Mouse (Mus musculus): Measurements from ENCODE around the gene Dcps. TPM values are rescaled to one million over a fixed set of nuclear protein-coding genes. Genes with fewer than 3 reads are reported as not detected.

The Dcps gene
- polyA plus RNA-seq (2015; fragmentation: Nextera tagmentation; extraction: Ambion mirVana) = 64.7 and 65.3 TPM in 2 replicates

DNA sequence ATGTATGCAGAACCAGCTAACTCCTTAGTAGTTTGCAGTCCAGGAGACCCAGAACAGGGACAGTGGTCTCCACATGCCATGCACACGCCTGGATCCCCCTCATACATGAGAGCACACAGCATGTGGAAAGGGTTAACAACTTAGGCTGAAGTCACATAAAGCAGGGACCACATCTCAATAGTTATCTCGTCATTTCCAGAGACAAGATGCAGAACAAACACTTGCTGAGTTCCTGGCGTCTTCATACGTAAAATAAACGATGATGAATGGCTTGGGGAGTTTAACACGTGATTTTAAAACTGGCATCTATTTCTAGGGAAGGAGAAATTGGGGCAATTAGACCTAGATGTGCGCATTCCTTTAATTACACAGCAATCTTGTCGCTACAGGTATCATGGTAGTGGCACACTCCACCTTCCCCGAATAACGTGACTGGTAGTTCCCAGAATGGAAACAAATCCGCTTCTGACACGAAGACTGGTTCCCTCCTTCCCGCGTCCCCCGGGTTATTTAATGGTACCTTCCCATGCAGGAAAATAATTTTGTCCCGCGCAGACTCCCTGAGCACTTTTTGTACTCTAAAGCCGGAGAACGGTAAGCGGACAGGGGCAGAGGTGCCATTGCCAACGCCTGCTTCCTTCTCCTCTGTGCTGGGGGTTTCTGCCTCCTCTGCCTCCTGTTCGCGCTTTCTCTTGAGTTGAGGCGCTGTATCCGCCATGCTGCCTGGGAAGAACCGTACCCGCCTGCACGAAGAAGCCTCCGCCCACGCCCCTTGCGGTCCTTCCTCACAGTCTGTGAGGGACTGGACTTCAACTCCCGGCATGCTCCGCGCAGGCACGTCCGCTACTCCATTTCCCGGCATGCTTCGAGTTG lies at the start of gene Dcps:
Gene Dcps (minus strand): TSS at position 811 of the 873 bp plus-strand sequence.
- Histone ChIP-seq H3K36me3 (no peaks in the 10 kb centered on the region), H3K27me3 (no peaks in the 10 kb centered on the region), H3K4me2 (peak within 1 kb of the TSS; percentile 82), H3K9ac (peak within 1 kb of the TSS; percentile 37), H3K4me1 (peaks cover 4% of the 10 kb centered on the region), H3K4me3 (peak within 1 kb of the TSS; percentile 65), H3K27ac (peak within 1 kb of the TSS; percentile 89), H3K9me3 (no peaks in the 10 kb centered on the region)
- WGBS = under 1% methylated on average over 38 of the region's 38 CpGs
- peak; percentile 92 for ATAC-seq (ENCODE audit: insufficient number of reproducible peaks, low FRiP score, low TSS enrichment, low read depth)

DNA sequence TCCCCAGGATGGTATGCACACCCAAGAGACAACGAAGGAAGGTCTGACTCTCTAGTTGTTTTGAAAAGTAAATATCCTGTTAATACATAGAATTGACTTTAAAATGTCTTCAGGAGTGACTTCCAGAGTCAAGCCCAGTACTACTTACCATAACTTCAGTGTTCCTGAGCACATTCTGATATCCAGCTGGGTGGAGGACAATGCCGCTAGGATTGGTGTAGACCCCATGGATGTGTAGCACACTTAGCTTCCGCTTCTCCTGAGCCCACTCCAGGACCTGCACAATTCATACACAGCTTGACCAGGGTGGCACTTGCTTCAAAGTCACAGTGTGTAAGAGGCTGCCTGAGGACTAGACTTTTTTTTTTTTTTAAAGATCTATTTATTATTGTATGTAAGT lies 47.6 kb upstream of the Dcps start:
- no peaks in the 10 kb centered on the region for H3K9me3 ChIP-seq
- no peak overlapping the region for H3K4me2 ChIP-seq
- peaks cover 46% of the 10 kb centered on the region for H3K36me3 ChIP-seq
- no peak overlapping the region for H3K4me3 ChIP-seq
- no peaks in the 10 kb centered on the region for H3K4me1 ChIP-seq
- no peak overlapping the region for H3K27ac ChIP-seq
- no peak for ATAC-seq (ENCODE audit: insufficient number of reproducible peaks, low FRiP score, low TSS enrichment, low read depth)
- H3K27me3 ChIP-seq = no peaks in the 10 kb centered on the region
- 98% methylated on average over 3 of the region's 3 CpGs for WGBS
- no peak overlapping the region for H3K9ac ChIP-seq

DNA sequence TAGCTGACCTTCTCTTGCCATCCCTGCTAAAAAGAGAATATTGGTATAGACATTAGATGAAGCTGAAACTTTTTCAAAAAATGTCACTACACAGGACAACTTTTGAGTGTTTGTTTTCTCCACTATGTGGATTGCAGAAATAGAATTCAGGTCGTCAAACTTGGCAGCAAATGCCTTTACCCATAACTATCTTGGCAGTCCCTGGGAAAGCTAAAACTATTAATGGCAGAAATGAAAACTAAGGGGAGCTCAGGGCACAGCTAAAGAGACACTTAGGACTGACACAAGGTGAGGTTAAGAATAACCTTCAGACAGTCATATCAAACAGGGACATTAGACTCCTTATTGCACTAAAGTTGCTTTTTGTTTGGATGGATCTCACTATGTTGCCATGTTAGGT lies 42.1 kb upstream of the Dcps start:
- Histone ChIP-seq H3K27ac (no peak overlapping the region), H3K4me2 (no peak overlapping the region), H3K9me3 (no peaks in the 10 kb centered on the region), H3K36me3 (peaks cover 85% of the 10 kb centered on the region), H3K4me1 (no peaks in the 10 kb centered on the region), H3K27me3 (no peaks in the 10 kb centered on the region), H3K9ac (no peak overlapping the region), H3K4me3 (no peak overlapping the region)
- whole genome bisulfite sequencing = 82% methylated on average over 1 of the region's 1 CpGs
- no peak for ATAC-seq (ENCODE audit: insufficient number of reproducible peaks, low FRiP score, low TSS enrichment, low read depth)

DNA sequence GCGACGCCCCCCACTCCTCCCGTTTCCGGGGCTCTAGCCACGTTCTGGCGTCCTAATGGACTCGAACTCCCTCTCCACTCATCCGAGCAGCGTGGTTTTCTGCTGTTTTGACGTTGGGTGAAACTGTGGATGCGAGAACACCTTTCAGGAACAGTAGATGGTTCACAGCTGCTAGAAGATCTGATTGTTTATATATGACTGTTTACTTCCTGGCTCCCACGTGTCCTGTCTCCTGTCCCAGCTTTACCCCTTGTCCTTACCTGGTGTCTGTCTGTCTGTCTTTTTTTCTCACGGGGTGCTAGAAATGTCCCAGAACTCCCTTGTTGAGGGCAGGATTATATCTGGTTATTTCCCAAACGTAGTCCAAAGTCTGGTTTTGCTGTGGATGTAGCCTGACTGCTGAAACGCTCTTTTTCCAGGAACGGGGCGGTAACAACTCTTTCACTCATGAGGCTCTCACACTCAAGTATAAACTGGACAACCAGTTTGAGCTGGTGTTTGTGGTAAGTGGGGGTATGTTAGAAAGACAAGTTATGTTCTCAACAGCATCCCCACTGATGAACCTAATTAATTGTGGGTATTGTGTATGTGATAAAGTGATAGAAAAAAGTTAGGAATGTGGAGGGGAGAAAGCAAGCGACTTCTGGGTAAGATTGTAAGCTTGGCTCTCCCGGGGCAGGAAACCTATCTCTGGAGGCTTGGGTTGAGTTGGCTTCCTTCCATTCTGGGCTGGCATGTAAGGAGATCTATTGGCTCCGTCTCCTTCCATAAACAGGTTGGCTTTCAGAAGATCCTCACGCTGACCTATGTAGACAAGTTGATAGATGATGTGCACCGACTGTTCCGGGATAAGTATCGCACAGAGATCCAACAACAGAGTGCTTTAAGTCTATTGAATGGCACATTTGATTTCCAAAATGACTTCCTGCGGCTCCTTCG lies 36.0 kb upstream of the Dcps start:
- H3K4me1 ChIP-seq = peaks cover 17% of the 10 kb centered on the region
- no peaks in the 10 kb centered on the region for H3K9me3 ChIP-seq
- 32% methylated on average over 26 of the region's 26 CpGs for WGBS
- H3K36me3 ChIP-seq = peaks cover 68% of the 10 kb centered on the region
- H3K4me2 ChIP-seq = peak overlapping the region; percentile 74
- H3K9ac ChIP-seq = peak overlapping the region; percentile 78
- ATAC-seq (ENCODE audit: insufficient number of reproducible peaks, low FRiP score, low TSS enrichment, low read depth) = no peak
- H3K4me3 ChIP-seq = peak overlapping the region; percentile 83
- peak overlapping the region; percentile 82 for H3K27ac ChIP-seq
- no peaks in the 10 kb centered on the region for H3K27me3 ChIP-seq

DNA sequence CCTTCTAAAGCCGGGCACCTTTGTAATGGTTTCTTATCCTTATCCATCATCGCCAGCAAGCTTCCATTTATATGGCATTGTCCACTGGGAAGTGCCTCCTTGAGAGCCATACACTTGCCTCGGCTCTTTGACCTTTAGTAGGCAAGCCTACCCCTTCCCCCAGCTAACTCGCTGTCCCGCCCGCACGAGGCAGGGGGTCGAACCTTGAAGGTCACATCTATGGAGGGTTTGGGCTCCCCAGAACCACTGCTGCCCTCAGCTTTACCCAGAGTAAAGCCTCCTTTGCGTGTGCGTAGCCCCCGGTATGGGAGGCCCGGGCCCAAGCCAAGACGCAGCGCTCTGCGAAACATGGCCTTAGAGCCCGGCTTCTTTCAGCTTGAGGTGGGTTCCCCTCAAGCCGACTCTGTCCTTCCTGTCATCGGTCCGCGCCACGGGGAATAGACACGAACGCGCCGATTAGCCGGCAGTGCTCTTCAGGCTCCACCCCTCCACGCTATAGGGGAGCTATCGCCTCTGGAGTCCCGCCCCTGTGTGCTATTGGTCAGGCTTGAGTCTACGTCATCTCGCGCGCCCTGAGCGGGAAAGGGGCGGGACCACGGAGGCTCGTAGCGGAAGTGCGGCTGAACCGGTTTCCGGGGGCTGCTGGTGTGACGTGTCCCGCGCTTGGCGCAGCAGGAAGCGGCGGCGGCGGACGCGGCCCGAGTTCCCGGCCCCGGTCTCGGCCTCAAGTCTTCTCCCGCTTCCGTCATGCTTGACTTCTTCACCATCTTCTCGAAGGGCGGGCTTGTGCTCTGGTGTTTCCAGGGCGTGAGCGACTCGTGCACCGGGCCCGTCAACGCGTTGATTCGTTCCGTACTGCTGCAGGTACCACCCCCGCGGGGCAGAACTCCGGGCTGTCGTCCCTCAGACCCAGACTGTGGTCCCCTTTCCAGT lies 34.9 kb upstream of the Dcps start, which contains the start of gene Foxred1:
Gene Foxred1 (minus strand): TSS at position 514 of the 933 bp plus-strand sequence.
- Histone ChIP-seq H3K4me2 (peak within 1 kb of the TSS; percentile 77), H3K4me1 (peaks cover 17% of the 10 kb centered on the region), H3K36me3 (peaks cover 70% of the 10 kb centered on the region), H3K27me3 (no peaks in the 10 kb centered on the region), H3K4me3 (peak within 1 kb of the TSS; percentile 83), H3K9me3 (no peaks in the 10 kb centered on the region), H3K9ac (peak within 1 kb of the TSS; percentile 78), H3K27ac (peak within 1 kb of the TSS; percentile 87)
- WGBS = under 1% methylated on average over 71 of the region's 72 CpGs
- peak; percentile 100 for ATAC-seq (ENCODE audit: insufficient number of reproducible peaks, low FRiP score, low TSS enrichment, low read depth)

DNA sequence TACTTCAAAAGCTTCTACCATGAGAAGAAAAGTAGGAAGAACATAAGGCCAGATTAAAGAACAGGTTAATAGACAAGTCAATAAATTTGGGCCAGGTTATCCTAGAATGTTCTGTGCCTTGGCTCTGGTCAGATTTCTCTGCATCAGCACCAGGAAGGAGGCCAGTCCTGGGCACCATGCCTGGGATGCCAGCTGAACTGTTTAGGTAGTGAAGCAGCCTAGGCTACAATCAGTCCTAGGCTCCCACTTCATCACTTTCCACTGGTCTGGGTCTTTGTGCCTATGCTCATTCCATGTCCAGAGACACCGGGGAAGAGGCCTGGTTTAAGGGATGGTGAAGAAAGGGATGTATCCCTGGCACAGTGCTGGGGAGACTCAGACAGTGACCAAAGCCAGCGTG lies 28.6 kb upstream of the Dcps start:
- Histone ChIP-seq H3K4me2 (no peak overlapping the region), H3K9ac (no peak overlapping the region), H3K36me3 (peaks cover 50% of the 10 kb centered on the region), H3K4me3 (no peak overlapping the region), H3K27ac (no peak overlapping the region), H3K4me1 (peaks cover 12% of the 10 kb centered on the region), H3K27me3 (no peaks in the 10 kb centered on the region), H3K9me3 (no peaks in the 10 kb centered on the region)
- no peak for ATAC-seq (ENCODE audit: insufficient number of reproducible peaks, low FRiP score, low TSS enrichment, low read depth)
- 94% methylated on average over 2 of the region's 2 CpGs for WGBS

DNA sequence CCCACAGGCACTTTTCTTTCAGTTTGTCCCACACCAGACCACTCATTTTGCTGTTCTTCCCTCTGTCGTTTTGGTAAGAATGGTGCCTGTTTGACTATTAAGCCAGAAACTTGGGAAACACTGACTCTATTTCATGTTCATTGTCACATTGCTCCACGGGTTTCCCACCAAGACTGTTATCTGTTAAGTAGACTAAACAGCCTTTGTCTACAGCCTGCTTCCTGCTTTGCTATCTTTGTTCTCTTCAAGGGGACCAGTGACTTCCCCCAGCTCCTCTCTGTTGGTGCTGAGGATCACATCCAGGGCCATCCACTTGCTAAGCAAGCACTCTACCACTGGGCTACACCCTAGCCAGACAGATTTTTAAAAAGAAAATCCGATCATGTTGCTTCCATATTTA lies 27.7 kb upstream of the Dcps start:
- Histone ChIP-seq H3K9ac (no peak overlapping the region), H3K4me2 (no peak overlapping the region), H3K4me1 (peaks cover 18% of the 10 kb centered on the region), H3K4me3 (no peak overlapping the region), H3K36me3 (peaks cover 44% of the 10 kb centered on the region), H3K27ac (no peak overlapping the region), H3K9me3 (no peaks in the 10 kb centered on the region), H3K27me3 (no peaks in the 10 kb centered on the region)
- no peak for ATAC-seq (ENCODE audit: insufficient number of reproducible peaks, low FRiP score, low TSS enrichment, low read depth)
- 58% methylated on average over 3 of the region's 3 CpGs for WGBS

DNA sequence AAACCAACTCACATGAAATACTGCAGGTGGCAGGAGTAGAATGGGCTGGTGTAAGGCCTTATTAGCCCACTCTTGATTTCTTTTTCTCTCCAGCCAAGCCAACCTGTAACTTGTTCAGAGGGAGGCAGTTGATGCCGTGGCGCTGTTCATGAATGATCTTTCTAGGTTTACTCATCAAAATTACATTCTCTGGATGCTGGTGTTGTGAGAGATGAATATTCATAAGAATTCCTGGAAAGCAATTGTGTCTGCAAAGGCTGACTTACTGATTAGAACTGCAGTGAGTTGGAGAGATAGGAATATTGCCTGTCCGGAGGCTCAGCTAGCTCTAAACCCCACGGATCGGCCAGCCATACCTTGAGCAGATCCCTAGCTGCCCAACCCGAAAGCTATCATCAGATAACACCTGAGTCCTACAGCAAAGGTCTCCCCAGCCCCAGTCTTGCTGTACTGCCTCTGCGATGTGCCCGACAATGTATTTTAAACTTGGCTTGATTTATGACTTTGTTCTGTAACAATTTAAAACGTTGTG lies 24.7 kb upstream of the Dcps start:
- ATAC-seq (ENCODE audit: insufficient number of reproducible peaks, low FRiP score, low TSS enrichment, low read depth) = no peak
- H3K9ac ChIP-seq = no peak overlapping the region
- no peaks in the 10 kb centered on the region for H3K9me3 ChIP-seq
- H3K4me1 ChIP-seq = peaks cover 20% of the 10 kb centered on the region
- peak overlapping the region; percentile 70 for H3K4me2 ChIP-seq
- 54% methylated on average over 9 of the region's 9 CpGs for WGBS
- no peaks in the 10 kb centered on the region for H3K27me3 ChIP-seq
- no peak overlapping the region for H3K27ac ChIP-seq
- H3K36me3 ChIP-seq = peaks cover 15% of the 10 kb centered on the region
- H3K4me3 ChIP-seq = peak overlapping the region; percentile 71

DNA sequence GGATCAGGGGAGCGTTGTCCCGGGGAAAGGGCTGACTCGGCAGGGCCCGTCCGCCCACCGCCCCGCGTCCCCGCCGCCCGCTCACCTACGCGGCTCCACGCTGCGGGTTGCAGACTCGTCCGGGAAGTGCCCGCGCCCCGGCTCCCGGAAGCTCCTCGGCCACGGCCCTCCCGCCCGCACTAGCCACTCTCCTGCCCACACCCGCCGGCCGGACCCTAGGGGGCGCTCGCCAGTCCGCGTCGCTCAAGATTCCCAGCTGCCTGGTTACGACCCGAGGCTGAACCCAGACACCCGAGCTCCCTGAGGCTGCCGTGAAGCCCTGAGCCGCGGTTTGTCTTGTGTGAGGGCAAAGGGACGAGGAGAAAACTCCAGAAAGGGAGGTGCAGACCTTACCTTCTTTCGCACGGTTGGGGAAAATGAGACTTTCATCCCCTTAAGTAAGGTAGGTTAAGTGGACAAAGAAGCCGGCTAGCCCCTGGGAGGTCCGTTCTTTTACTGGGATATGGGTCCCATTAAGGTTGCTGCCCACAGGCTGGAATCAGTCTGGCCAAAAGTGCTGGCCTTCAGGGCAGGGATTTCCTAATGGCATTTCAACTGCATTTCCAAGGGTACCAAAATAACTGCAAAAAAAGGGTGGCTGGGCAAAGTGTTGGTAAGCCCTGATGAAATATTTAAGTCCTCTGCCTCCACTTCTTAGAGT lies 24.1 kb upstream of the Dcps start, which contains the start of the genes Srpr and Tirap:
Gene Srpr (plus strand): TSS at position 404 of the 700 bp plus-strand sequence.
Gene Tirap (minus strand): TSS at position 520 of the 700 bp plus-strand sequence.
- Histone ChIP-seq H3K4me1 (peaks cover 20% of the 10 kb centered on the region), H3K36me3 (peaks cover 8% of the 10 kb centered on the region), H3K9ac (peak within 1 kb of the TSS; percentile 68), H3K27ac (peak within 1 kb of the TSS; percentile 74), H3K4me2 (peak within 1 kb of the TSS; percentile 70), H3K9me3 (no peaks in the 10 kb centered on the region), H3K4me3 (peak within 1 kb of the TSS; percentile 71), H3K27me3 (no peaks in the 10 kb centered on the region)
- ATAC-seq (ENCODE audit: insufficient number of reproducible peaks, low FRiP score, low TSS enrichment, low read depth) = peak; percentile 84
- 0% methylated on average over 36 of the region's 44 CpGs for WGBS
